Mouse (Mus musculus) layer of hippocampus, adult 8-10 months (tissue): Measurements from ENCODE around the gene Olfr312. TPM values are rescaled to one million over a fixed set of nuclear protein-coding genes. Genes with fewer than 3 reads are reported as not detected.
"Not testable (repeated sequence)": the region's sequence is repeated elsewhere in the genome, so short reads cannot be mapped to it uniquely, and the experiment has no call there.

Source experiments
- DNase-seq, 2 experiments: peaks; one replicate each; pipeline ENCODE4 v3.0.0; 2022; ENCODE audit warnings: low spot score in 2 of 2
- total RNA-seq, 4 experiments: library from RNA; stranded (reverse); gene quantifications; 2 replicates each; pipeline ENCODE4 v1.2.4; 2022

The Olfr312 gene
- total RNA-seq = not detected

DNA sequence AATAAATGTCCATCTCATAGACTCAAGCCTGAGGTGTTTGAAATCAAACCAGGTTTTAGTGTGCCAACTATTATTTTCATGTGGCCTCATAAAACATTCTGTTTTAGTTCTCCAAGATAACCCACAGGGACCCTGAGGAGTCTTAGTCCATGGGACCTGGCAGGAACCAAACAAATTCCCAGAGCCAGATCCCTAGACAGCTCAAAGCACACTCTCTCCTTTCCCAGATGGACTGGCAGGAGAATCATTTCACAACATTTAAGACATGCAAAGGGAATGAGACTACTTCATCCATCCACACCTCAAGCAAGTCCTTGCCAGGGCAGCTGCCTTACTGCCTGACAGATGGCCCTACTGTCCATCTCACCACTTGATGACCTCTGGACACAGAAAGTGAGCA, at the start of gene Olfr312:
Gene Olfr312, plus strand, starts transcription at position 301 of the 400 bp plus-strand sequence.
- DNase-seq = not testable (repeated sequence)

DNA sequence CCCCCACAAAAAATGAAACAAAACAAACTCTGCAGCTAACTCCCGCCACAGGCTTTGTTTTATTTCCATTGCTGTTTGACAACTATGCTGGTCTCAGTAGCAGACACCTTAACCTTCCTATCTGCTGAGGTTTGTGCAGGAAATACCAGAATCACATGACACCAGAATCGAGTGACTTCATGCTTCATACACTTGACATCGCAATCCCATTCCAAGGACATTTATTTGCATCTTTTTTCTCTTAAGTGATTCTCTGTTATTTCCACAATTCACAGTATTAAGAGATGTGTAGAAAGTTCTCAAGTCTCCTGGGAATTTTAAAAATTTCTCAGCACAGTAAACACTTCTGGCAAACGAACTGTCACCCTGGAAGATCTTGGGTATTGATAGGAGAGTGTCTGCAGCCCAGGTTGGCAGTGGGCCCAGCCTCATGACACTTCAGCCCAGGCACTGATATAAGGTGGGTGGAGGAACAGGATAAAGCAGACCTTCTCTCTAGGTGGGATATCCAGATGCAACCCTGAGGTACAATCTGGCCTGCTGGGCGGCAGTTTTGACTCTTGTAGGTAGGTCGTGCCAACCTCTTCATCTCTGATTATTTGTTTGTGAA, 46.5 kb upstream of the Olfr312 start, which contains the start of gene Olfr314:
Gene Olfr314, plus strand, starts transcription at position 473 of the 610 bp plus-strand sequence.
- DNase-seq = no peak

DNA sequence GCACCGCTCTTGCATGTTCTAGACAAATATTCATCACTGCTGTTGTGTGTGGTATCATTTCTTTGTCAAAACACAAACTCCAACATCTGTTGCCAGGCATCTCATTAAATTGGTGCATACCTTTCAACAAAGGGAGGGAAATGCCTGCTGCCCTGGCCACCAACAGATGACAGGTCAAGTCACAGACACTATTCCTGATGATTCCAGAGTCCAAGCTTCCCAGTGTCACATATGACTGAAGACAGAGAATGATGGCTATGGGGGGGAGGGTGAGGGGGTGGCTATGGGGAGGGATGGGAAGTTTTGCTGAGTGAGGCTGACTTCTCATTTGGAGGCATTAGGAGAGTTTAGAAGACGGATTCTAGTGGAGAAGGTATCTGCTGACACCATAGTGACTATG, 44.9 kb upstream of the Olfr312 start:
- no peak for DNase-seq

DNA sequence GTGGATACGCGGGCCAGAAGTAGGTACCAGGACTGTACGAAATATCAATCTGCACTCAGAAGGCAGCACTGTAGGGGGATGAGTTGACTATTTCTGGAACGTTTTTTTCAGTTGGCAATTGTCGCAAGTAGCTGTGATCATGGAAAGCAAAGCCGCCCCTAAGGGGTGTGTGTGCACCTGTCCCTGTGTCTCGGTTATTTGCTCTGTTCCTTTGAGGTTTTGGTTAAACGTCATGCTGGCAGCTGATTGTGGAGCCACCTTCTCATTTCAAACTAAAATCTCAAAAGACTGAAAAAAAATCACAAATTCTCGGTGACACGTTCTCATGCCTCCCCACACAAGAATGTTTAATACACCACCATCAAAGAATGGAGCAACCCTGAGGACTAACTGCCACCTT, 41.4 kb upstream of the Olfr312 start:
- no peak for DNase-seq

DNA sequence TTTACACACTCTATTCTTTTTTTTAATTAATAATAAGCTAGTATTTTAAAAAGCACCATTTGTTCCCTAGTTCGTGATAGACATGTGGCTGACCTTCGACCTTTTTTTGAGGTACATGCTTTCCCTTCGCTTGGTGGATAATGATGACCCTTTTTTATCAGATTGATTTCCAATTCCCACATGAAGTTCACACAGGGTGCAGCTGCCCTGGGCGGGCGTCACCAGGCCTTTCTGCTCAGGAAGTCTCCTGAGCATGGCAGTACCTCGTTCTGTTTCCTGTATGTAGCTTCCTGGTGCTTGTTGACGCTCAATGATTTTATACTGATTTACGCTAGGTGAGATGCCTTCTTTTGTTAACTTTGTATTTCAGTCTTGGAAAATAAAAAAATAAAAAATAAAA, 40.7 kb upstream of the Olfr312 start:
- DNase-seq = no peak

DNA sequence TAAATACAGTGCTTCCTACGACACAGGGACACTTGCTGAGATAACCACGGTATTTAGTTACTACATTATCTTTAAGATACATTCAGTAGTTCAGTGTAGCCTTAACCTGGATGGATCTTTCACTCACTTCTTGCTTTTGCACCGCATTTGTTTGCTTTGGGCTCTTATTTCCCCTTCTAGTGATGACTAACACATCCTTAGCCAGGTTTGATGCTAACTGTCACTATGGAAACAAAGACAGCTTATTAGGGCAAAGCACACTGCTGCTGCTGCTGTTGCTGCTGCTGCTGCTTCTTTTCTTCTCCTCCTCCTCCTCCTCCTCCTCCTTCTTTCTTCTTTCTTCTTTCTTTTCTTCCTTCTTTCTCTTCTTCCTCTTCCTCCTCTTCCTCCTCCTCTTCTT, 39.5 kb upstream of the Olfr312 start:
- no peak for DNase-seq

DNA sequence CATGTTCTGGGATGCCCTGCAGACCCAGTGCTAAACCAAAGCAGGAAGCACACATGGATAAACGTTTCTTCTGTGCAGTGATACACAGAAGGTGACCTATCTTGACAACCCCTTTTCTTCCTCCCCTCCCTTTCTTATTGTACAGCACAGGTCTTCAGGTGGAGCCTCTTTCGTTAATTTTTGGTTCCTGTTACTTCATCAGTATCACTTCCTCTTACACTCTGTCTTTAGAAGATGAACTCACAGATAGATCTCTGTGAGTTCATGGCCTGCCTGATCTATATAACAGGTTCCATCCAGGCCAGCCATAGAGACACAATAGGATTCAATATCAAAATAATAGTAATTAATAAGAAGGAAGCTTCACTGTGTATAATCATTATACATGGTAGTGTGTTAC, 39.0 kb upstream of the Olfr312 start:
- DNase-seq = no peak

DNA sequence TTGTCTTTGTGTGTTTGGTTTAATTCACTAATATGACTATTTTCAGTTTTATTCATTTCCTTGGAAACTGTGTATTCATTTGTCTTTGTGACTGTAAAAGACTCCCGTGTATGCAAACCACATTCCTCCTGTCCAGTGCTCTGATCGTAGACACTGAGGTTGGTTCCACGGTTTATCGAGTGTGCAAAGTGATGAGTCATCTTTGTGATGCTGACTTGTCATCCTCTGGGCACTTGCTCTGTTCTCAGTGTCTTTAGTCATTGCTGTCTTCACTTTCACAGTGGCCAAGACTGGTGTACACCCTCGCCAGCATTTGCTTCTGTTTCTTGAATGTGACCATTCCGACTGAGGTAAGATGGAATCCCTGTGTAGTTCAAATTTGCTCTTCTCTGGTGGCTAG, 38.4 kb upstream of the Olfr312 start:
- no peak for DNase-seq

DNA sequence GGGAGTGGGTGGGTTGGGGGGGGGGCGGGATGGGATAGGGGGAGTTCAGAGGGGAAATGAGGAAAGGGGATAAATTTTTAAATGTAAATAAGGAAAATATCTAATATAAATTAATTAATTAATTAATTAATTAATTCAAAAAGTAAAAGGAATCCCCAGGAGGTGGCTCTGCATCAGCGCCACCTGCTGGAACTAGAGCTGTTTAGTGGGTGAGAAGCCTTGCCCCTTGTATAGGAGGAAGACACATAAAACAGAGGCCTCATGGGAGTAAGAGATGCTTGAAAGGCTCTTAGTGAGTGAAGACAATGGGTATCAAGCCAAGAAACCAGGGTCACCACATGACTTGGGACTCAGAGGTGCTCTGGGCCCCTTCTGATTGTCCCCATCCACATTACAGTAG, 33.2 kb upstream of the Olfr312 start:
- DNase-seq = no peak

DNA sequence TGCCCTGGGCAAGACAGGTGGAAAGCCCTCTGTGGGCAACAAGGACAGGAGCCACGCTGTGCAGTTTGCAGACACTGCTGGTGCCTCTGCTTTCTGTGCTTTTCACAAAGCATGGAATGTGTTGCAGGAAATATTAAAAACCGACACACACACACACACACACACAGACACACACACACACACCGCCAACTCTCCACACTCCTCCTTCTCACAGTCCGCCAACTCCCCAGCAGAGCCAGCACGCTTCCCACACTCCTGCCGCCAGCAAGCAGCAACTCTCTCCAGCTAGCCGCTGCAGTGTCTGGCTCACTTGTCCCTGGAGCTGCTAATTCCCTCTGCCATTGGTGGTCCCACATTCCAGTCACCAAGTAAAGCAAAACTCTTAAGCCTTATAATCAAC, 32.2 kb upstream of the Olfr312 start:
- DNase-seq = peak; percentile 65 to 80

DNA sequence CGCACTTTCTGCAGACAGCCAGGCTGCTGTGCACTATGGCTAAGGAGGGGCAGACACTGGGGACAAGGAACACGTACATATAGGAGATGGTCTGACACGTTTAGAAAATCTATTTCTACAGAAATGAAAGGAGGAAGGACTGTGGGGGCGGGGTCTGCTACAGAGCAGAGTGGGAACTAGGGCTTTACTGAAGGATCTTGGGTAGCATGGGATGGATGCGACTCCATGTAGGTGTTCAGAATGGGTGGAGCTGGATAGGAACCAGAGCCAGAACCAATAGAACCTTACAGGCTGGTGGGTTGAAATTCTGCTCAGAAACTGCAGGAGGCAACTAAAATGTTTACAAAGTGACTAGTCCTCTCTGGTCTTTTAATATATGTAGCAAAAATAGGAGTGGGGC, 29.3 kb upstream of the Olfr312 start:
- no peak for DNase-seq

DNA sequence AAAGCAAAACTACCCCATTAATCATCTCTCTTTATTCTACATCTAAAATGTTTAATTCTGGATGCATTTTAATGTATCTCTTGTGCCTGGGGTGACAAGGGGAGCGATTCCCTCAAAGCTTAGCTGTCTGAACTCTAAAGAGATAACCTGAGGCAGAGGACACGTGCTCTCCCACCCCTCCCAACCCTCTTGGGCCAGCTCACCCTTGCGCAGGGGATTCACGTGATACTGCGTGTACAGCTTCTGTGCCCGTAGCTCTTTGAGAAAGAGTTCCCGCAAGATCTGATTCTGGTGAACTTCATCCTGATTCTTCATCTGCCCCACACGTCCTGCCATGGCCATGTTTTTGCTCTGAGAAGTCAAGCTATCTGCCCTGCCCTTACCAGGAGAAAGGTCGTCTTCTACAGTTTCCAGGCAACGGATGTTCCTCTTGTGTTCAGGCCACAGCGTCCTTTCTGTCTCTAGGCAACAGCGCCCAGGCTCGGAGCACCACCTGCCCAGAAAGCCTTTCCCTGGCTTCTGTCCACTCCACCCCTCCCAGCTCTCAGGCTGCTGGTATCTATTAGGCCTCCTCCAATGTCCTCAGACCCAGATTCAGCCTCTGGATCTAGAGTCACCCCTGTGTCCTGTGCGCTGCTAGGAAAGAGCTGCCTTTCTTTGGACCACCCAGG, 27.3 kb upstream of the Olfr312 start, which contains the start of gene Fam183b:
Gene Fam183b, minus strand, starts transcription at position 403 of the 671 bp plus-strand sequence.
- peak; percentile 28 to 49 for DNase-seq

DNA sequence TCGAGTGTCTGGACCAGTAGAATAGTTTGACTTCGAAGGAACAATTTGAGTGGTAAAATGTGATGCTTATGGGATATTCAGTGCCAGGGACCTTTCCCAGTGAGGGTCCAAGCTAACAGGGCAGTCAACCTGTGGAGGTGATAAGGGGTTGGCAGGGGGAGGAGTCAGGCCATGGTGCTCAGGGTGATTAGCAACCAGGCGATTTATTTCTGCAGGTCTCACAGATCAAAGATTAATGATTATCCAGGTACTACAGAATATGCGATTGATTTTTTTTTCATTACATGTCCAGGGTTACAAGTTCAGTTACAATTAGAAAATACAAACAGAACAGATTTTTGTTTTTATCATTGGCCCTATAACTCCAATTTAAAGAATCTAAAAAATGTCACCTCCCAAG, 25.2 kb upstream of the Olfr312 start:
- DNase-seq = no peak

DNA sequence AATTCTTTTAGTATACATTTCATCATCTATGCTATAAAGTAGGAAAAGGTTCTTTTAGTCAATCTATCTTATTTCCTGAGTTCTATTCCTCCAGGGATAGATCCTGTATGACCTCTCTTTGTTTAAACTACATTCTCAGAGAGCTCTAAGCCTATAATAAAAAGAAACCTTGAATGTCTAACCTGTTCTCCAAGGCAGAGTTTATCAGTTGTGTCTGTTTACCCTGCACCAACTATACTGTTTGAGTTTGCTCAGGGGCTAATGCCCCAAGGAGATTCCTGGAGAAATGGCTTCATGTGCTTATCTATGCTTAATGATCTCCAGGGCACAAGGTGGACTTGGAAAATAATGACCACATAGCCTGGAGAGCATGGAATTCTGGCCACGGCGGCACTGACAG, 24.6 kb upstream of the Olfr312 start:
- no peak for DNase-seq

DNA sequence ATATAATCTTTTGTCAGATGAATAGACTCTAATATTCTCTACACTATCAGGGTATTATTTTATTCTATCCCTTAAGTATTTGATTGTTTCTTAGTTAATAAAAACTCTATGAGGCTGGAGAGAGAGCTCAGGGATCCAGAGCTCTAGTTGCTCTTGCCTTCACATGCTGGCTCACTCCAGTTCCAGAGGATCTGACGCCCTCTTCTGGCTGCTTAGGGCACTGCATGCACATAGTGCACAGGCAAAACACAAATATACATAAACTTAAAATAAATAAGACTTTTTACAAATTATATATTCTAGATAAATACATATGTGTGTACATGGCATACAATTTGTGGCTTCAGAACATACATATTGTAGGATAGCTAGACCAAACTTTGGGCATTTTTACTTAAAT, 17.0 kb upstream of the Olfr312 start:
- DNase-seq = no peak

DNA sequence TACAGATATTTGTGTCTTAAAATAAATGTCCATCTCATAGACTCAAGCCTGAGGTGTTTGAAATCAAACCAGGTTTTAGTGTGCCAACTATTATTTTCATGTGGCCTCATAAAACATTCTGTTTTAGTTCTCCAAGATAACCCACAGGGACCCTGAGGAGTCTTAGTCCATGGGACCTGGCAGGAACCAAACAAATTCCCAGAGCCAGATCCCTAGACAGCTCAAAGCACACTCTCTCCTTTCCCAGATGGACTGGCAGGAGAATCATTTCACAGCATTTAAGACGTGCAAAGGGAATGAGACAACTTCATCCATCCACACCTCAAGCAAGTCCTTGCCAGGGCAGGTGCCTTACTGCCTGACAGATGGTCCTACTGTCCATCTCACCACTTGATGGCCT, 14.3 kb upstream of the Olfr312 start, which contains the start of gene Olfr313:
Gene Olfr313, plus strand, starts transcription at position 301 of the 400 bp plus-strand sequence.
- DNase-seq = not testable (repeated sequence)

DNA sequence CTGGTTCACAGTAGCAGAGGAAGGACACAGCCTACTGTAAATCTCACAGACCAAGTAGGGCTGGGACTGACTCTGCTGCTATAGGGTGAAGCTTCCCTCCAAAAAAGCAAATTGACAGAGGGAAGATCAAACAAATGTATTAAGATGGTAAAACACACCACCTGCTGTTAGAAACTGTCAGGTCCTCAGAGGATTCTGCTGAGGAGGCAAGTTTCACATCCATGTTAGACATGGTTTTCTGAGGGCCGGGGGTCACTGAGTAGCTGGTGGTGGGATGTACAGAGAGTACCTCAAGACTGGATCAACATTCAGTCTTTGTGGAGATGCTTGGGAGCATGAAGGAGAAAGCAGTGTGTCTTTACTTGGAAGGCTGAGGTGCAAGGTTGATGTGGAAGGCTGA, 13.4 kb upstream of the Olfr312 start:
- DNase-seq = no peak

DNA sequence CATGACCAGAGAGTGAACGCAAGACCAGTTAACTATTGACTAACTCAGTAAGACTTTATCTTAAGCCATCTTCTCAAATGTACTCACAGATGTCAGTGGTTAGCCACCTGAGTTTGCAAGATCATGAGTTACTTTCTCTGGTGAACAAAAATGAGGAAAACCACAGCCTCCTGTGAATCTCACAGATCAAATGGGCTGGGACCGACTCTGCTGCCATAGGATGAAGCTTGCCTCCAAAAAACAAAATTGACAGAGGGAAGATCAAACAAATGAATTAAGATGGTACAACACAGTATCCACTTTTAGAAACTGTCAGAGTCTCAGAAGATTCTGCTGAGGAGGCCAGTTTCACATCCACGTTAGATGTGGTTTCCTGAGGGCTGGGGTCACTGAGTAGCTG, 727 bp downstream of the Olfr312 start:
- DNase-seq = no peak

DNA sequence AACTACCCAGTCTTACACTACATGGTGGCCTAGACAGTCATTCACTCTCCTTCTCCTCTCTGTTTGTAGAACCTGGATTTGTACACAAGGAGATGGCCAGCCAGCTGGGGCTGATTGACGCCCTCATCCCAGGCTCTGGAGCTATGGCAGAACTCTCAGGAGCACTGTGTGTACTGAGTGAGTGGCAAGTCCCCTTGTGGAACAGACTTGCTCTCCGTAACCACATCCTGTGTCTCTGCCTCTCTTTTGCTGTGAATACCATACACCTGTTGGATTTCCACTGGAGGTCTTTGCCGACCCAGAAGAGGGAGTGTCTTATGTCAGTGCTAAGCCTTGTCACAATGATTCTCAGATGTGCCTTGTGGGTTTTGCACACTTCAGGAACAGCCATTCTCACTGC, 3.5 kb downstream of the Olfr312 start:
- not testable (repeated sequence) for DNase-seq

DNA sequence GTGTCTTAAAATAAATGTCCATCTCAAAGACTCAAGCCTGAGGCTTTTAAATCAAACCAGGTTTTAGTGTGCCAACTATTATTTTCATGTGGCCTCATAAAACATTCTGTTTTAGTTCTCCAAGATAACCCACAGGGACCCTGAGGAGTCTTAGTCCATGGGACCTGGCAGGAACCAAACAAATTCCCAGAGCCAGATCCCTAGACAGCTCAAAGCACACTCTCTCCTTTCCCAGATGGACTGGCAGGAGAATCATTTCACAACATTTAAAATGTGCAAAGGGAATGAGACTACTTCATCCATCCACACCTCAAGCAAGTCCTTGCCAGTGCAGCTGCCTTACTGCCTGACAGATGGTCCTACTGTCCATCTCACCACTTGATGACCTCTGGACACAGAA, 9.9 kb downstream of the Olfr312 start, which contains the start of gene Olfr311:
Gene Olfr311, plus strand, starts transcription at position 301 of the 400 bp plus-strand sequence.
- DNase-seq = not testable (repeated sequence)

DNA sequence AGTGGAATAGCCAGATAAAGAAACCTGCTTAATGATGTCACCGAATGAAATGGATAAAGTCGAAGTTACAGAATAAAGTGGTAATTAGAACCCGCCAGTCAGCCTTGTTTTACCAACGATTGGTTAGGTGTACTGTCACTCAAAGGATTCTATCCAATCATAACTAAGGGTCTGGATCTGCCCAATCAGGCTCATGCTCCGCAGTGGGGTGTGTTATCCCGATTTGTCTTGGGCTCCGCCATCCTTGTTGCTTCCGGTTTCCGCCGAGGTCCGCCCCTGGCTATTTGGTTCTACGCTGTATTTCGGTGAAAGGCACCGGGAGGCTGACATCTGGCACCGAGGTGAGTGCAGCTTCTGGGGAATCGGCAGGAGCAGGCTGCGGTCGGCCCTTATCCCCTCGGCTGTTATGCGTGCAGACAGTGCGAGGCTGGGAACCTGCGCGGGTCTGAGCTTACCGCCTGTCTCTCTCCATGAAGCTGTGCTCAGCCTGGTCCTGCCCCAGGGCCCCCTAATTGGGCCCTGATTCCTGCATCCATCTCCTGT, 18.0 kb downstream of the Olfr312 start, which contains the start of gene Gm12258:
Gene Gm12258, plus strand, starts transcription at position 240 of the 543 bp plus-strand sequence.
- DNase-seq = peak; percentile 89 to 92

DNA sequence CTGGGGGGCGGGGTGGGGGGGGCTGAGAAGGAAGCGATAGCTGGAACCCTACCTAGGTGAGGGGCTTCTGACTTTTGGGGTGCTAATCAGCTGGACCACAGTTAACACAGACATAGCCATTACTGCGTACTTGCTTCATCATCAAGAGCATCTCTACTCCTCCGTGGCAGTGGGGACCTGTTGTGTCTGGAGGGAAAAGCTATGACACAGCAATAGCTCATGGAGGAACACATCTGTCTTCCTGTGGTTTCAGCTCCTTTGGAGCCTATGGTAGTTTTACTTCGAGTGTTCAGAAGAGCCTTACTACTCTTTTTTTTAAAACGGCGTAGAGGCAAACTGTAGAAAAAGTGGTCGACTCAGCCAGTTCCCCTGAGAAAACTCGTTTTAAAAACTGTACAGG, 18.6 kb downstream of the Olfr312 start:
- no peak for DNase-seq

DNA sequence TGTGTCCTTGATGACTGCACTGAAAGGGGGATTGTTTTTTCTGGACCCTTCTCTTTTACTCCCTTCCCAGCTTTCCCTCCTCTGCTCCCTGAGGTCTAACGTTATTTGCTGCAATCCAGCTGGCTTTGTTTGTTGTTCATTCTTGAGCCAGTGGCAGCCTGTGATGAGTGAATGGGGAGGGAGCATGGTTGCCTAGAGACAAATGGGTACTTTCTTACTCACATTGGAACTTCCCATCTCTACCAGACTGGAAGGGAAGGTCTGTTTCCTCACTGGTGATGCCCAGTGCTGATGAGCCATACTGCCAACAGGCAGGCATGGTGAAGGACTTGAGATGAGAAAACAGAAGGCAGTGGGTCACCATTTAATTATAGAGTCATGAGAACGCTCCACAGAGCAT, 20.7 kb downstream of the Olfr312 start:
- DNase-seq = no peak
